Mouse (Mus musculus) brain, embryonic 14.5 days (tissue): ENCODE measurements around the gene Pole2.

Experiments used
- CTCF ChIP-seq: fragments of 200-500 bp; IDR thresholded peaks from 2 replicates; pipeline ENCODE4 v1.5.1; 2012; ENCODE audit warnings: inconsistent platforms, mild to moderate bottlenecking, moderate library complexity, borderline replicate concordance; ENCODE audit not compliant: insufficient read depth, insufficient read length; ENCODE audit errors: extremely low read depth
- POLR2A ChIP-seq: fragments of 200-500 bp; IDR thresholded peaks from 2 replicates; pipeline ENCODE4 v1.6.1; 2012; ENCODE audit warnings: mild to moderate bottlenecking, inconsistent platforms, borderline replicate concordance; ENCODE audit not compliant: poor library complexity, insufficient read depth, insufficient read length, severe bottlenecking; ENCODE audit errors: extremely low read depth

DNA sequence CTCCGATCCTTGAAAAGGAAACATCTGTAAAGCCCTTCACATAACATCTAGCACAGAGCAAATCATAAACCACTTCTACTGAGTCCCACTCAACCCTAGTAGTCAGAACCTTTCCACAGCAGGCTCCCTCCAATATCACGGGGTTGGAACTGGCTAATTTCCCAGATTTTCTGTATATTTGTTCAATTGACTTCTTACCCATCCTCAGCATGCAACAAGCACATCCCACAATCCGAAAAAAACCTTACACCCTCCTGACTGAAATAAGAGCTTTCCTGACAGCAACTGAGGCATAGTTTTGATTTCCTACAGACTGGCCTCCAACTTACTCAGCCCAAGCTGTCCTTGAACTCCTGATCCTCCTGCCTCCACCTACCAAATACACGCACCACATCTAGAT lies 71.6 kb downstream of the Pole2 start:
- TF ChIP-seq CTCF: no peak
- TF ChIP-seq POLR2A: no peak
